Mouse (Mus musculus) heart, adult 9 months (tissue): ENCODE data around the gene Tm9sf3.

Experiments used
- DNase-seq, 2 experiments: peaks; one replicate each; pipeline ENCODE4 v3.0.0; 2022; ENCODE audit warnings: low spot score in 2 of 2

Tm9sf3 gene

GRCm38 (mm10) chr19:41176881-41177280 lies 86.9 kb downstream of the Tm9sf3 start:
- DNase-seq, result no peak

GRCm38 (mm10) chr19:41165914-41166235 lies 97.9 kb downstream of the Tm9sf3 start:
- no peak for DNase-seq

GRCm38 (mm10) chr19:41165144-41165913 lies 98.5 kb downstream of the Tm9sf3 start:
- no peak for DNase-seq

GRCm38 (mm10) chr19:41164447-41165095 lies 99.2 kb downstream of the Tm9sf3 start:
- no peak for DNase-seq
